Mouse (Mus musculus) lung, postnatal 14 days (tissue): ENCODE data around the gene Cfap46.

Source experiments
- DNase-seq: peaks from one replicate; pipeline ENCODE4 v3.0.0; 2021

The Cfap46 gene

DNA sequence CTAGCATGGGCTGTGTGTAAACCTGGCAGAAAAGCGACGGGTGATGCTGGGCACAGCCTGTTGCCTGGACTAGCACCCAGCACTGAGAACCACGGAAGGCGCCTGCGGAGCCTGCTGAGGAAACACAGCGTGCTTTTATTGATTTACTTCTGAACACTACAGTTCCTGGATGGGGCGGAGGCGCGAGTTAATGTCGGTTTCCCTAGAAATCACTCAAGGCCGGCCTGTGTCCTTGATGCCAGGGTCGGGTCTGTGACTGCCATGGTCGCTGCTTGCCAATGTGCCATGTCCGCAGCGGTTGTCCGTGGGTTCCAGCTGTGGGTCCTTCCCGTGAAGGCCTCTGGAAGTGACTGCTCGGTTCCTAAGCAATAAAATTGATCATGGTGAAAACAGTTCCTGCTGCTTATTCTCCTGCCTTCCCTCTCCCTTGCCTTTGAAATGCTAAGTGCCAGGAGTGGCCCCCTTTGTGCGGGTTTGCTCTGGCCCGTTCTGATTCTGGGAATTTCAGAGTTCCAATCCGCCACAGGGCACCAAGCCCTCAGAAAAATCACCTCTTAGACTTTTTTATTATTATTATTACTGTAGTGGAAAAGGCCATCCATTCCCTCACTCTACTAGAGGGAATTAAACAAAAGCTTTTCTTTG is 104.2 kb downstream of the Cfap46 start:
- DNase-seq, result no peak

- no peak for DNase-seq
These were observed 107.4 kb downstream of the Cfap46 start for GRCm38 (mm10) chr7:139576064-139576686.

DNA sequence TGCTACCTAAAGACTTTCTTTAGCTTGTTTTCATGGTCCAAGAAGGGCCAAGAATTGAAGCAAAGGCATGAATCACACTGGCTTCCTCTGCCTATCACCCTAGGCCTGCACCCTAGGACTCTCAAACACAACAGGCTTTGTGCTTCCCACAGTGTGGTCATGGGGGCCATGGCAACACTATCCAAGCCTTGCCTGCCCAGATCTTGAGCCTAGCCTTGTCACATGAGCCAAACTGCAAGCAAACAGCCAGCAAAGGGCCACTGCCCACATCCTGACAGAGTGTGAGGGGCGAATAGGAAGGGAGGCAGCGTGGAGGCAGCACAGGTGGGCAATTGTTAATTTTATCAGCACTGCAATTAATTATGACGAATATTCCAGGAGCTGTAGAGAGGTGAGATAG is 111.0 kb downstream of the Cfap46 start:
- no peak for DNase-seq

- DNase-seq, result no peak
These were observed 112.8 kb downstream of the Cfap46 start for GRCm38 (mm10) chr7:139570788-139571187.

GRCm38 (mm10) chr7:139566533-139566932 is 117.1 kb downstream of the Cfap46 start:
- DNase-seq, result no peak

DNA sequence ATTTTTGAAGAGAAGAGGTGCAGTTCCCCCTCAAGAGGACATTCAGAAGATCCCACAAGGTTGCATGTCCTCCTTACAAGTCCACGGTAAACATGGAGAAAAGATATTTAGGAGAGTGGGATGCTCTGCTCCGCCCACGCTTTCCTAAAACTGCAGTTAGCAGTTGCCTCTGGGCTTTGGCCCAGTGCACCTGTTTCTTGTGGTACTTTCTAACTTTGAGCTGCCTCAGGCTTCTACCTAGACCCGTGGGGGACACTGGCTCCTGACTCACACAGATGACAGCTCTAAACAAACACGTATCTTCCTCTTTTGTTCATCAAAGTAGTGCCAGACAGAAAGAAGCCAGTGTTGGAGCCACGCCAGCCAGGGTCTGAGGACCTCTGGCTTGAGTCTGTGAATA is 117.6 kb downstream of the Cfap46 start:
- no peak for DNase-seq

GRCm38 (mm10) chr7:139564161-139564560 is 119.5 kb downstream of the Cfap46 start:
- DNase-seq, result no peak

DNA sequence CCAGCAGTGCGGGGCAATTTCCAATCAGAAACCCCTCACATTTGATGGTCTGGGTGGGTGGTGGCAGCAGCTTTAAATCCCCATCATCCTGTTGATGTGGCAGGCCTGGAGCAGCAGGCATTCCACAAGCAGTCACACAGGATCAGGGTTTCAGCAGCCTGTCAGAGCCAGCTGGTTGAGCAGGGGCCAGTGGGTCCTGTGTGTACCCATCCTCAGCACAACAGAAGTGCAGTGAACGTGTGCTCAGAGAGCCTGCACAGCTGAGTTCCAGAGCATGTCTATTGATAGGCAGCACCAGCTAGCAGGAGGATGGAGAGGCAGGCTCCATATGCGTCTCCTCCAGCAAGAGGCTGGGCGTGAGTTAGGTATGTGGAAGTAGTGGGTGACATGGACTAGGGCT is 120.2 kb downstream of the Cfap46 start:
- no peak for DNase-seq

- DNase-seq, result no peak
These were observed 124.0 kb downstream of the Cfap46 start for GRCm38 (mm10) chr7:139559659-139560058.

GRCm38 (mm10) chr7:139556746-139557526 is 126.7 kb downstream of the Cfap46 start:
- no peak for DNase-seq

- no peak for DNase-seq
These were observed 127.3 kb downstream of the Cfap46 start for GRCm38 (mm10) chr7:139556331-139556730.

DNA sequence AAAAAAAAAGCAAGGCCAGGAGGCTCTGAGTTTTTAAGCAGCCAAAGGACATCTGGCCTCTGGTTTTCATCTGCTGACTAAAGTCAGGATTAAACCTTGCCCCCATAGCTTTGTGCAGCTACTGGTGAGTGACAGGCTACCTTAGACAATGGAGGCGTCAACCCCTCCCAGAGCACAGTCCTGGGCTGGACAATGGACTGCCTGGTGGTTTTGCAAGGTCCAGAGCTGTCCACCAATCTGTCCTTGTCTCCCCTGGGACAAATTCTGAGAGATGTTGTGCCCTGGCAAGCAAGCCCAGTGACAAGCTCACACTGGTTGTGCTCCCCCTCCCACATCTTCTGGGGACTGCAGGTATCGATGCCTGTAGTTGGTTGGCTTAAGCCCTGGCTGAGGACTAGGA is 132.1 kb downstream of the Cfap46 start:
- no peak for DNase-seq
